Mouse (Mus musculus) olfactory bulb, adult 2 months (tissue): ENCODE data around the gene Olfml2a. TPM values are rescaled to one million over a fixed set of nuclear protein-coding genes. Genes with fewer than 3 reads are reported as not detected.
"Not testable (repeated sequence)": the region's sequence is repeated elsewhere in the genome, so short reads cannot be mapped to it uniquely, and the experiment has no call there.

Source experiments
- H3K27ac ChIP-seq: fragments of 200-500 bp; 2 replicates; pipeline ENCODE4 v1.5.1; 2012; ENCODE audit warnings: low read depth, low read length; ENCODE audit not compliant: insufficient read depth
- H3K4me1 ChIP-seq: fragments of 200-500 bp; 2 replicates; pipeline ENCODE4 v1.6.1; 2012; ENCODE audit warnings: low read length; ENCODE audit not compliant: control insufficient read depth, insufficient read depth
- H3K4me3 ChIP-seq: fragments of 200-500 bp; 2 replicates; pipeline ENCODE4 v1.5.1; 2012; ENCODE audit warnings: mild to moderate bottlenecking, low read depth, low read length, moderate library complexity; ENCODE audit not compliant: insufficient read depth
- CTCF ChIP-seq: fragments of 200-500 bp; IDR thresholded peaks from 2 replicates; pipeline ENCODE4 v1.5.1; 2012; ENCODE audit warnings: low read depth, mild to moderate bottlenecking, low read length, moderate library complexity; ENCODE audit not compliant: insufficient read depth
- POLR2A ChIP-seq: fragments of 200-500 bp; IDR thresholded peaks from 2 replicates; pipeline ENCODE4 v1.6.1; 2012; ENCODE audit warnings: mild to moderate bottlenecking, low read depth, low read length, moderate library complexity; ENCODE audit not compliant: insufficient read depth
- WGBS: fragments of 180-500 bp; shearing (Covaris S2); methylation state at CpG from one replicate; pipeline ENCODE4 v1.1.7; 2018; 5-methylcytosine and 5-hydroxymethylcytosine counted together
- polyA plus RNA-seq: library from polyadenylated mRNA; stranded (reverse); fragments of >200 nt; gene quantifications from 2 replicates; pipeline ENCODE4 v1.2.4, GENCODE M21; 2012; ENCODE audit warnings: low replicate concordance; ENCODE audit not compliant: missing spikeins, insufficient read depth, insufficient read length

Olfml2a gene
- polyA plus RNA-seq, 1 experiment: not detected

GRCm38 (mm10) chr2:39004372-39004771, 72.6 kb downstream of the Olfml2a start:
- Histone ChIP-seq H3K4me3 (peak overlapping the region; percentile 55), H3K27ac (no peak overlapping the region), H3K4me1 (peaks cover 9% of the 10 kb centered on the region)
- no peak for TF ChIP-seq CTCF
- TF ChIP-seq POLR2A: no peak
- WGBS: under 1% methylated on average over 11 of the region's 11 CpGs

GRCm38 (mm10) chr2:39004880-39005435, 73.2 kb downstream of the Olfml2a start, which contains the start of gene Arpc5l:
Gene Arpc5l (plus strand): TSS chr2:39005348.
- WGBS: under 1% methylated on average over 57 of the region's 58 CpGs
- peak; percentile 63 for TF ChIP-seq POLR2A
- TF ChIP-seq CTCF: no peak
- Histone ChIP-seq H3K4me3 (peak within 1 kb of the TSS; percentile 81), H3K27ac (no peak within 1 kb of the TSS), H3K4me1 (peaks cover 9% of the 10 kb centered on the region)

DNA sequence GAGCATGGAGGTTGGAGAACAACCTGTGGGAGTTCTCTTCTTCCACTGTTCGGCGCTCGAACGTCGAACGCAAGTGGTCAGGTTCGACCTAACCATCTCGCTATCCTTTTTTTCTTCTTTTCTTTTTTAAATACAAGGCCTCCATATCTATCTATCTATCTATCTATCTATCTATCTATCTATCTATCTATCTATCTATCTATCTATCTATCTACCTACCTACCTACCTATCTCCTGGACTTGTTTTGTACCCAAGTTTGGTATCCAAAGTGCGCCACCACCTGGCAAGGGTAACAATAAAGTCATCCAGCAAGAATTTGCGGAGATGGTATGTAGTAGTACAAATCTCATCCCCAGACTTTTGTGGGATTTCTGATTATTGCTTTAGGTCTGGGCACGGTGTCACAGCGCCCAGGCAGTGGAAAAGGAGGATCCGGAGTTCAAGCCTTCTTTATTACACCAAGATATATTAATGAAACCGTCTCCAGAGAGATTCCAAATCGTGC, 73.8 kb downstream of the Olfml2a start, which contains the start of gene Rpl35:
TSS of gene Rpl35 (minus strand) at position 51 of the 506 bp plus-strand sequence.
- Histone ChIP-seq H3K4me1 (peaks cover 9% of the 10 kb centered on the region), H3K27ac (no peak within 1 kb of the TSS), H3K4me3 (peak within 1 kb of the TSS; percentile 81)
- 12% methylated on average over 15 of the region's 15 CpGs for whole genome bisulfite sequencing
- TF ChIP-seq POLR2A: no peak
- TF ChIP-seq CTCF: no peak

DNA sequence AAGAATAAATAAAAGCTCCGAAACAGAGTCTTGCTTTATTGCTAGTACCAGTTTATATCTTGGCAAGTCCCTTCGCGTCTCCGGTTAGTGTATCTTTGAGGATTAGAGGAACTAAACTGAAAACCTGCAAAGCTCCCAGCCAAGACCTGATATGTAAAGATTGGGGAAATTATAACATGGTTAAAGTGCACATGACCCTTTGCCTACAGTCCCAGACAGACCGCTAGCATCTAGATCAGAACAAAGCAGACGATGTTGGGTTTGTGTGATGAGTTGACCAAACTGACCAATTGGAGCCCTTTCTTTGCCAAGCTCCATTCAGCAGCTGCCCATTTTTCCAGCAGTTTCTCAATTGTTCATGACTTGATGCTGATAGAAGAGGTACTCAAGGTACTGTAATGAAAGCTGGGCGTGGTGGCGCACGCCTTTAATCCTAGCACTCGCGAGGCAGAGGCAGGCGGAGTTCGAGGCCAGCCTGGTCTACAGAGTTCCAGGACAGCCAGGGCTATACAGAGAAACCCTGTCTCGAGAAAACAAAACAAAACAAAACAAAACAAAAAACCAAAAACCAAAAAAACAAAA, 74.5 kb downstream of the Olfml2a start:
- WGBS: 89% methylated on average over 14 of the region's 14 CpGs
- TF ChIP-seq POLR2A: no peak
- no peak for TF ChIP-seq CTCF
- peaks cover 9% of the 10 kb centered on the region for H3K4me1 ChIP-seq
- H3K27ac ChIP-seq: no peak overlapping the region
- H3K4me3 ChIP-seq: no peak overlapping the region

DNA sequence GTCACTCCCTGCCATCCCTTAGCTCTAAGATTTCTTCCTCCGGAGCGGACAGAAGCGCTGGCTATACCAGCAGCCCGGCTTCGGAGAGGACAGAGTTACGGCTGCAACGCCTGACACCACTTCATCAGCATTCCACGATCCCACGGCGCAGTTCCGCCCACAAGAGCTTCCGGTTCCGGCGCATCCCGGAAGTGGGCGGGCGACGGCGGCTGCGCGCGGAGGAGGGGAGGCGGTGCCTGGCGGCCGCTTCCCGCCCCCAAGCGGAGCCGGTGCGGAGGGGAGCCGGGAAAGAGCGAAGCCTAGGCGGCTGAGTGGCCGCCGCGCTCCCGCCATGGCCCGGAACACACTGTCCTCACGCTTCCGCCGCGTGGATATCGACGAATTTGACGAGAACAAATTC, 76.1 kb downstream of the Olfml2a start:
- under 1% methylated on average over 44 of the region's 44 CpGs for WGBS
- TF ChIP-seq CTCF: no peak
- TF ChIP-seq POLR2A: peak; percentile 93
- Histone ChIP-seq H3K4me3 (peak overlapping the region; percentile 89), H3K27ac (peak overlapping the region; percentile 74), H3K4me1 (peaks cover 13% of the 10 kb centered on the region)

- Histone ChIP-seq H3K4me3 (peak overlapping the region; percentile 89), H3K27ac (peak overlapping the region; percentile 53), H3K4me1 (peaks cover 12% of the 10 kb centered on the region)
- under 1% methylated on average over 25 of the region's 25 CpGs for WGBS
- TF ChIP-seq POLR2A (no peak), CTCF (no peak)
Measured at GRCm38 (mm10) chr2:39008350-39008851, 76.6 kb downstream of the Olfml2a start.

DNA sequence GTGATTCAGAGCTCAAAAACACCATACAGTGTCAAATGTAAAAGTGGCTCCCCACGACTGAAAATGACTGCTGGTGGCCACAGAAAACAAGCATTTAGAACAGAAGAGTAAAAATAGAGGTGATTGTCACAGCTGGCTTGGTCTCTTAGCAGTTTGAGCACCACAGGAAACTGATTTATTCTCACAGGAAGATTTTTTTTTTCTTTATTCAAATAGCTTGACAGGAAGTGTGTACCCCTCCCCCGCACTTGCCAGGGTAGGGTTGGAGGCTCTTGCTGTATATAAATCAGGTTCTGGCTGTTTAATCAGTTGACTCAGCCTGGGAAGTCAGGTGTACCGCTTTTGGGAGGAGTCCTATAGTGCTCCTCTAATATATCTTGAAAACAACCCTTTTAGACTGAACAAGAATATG, 77.2 kb downstream of the Olfml2a start:
- Histone ChIP-seq H3K4me1 (peaks cover 6% of the 10 kb centered on the region), H3K27ac (no peak overlapping the region), H3K4me3 (peak overlapping the region; percentile 89)
- no peak for TF ChIP-seq POLR2A
- TF ChIP-seq CTCF: no peak
- 16% methylated on average over 3 of the region's 3 CpGs for WGBS

GRCm38 (mm10) chr2:39010144-39010543, 78.4 kb downstream of the Olfml2a start:
- H3K27ac ChIP-seq, H3K4me3 ChIP-seq, H3K4me1 ChIP-seq: not testable (repeated sequence)
- WGBS: 90% methylated on average over 5 of the region's 5 CpGs

GRCm38 (mm10) chr2:39011264-39011663, 79.5 kb downstream of the Olfml2a start:
- H3K4me1 ChIP-seq: peaks cover 6% of the 10 kb centered on the region
- no peak for TF ChIP-seq CTCF
- TF ChIP-seq POLR2A: no peak
- no peak overlapping the region for H3K27ac ChIP-seq
- no peak overlapping the region for H3K4me3 ChIP-seq
